Mouse (Mus musculus) embryonic facial prominence, embryonic 11.5 days (tissue): Measurements from ENCODE around the gene Lrp3. TPM values are rescaled to one million over a fixed set of nuclear protein-coding genes. Genes with fewer than 3 reads are reported as not detected.

Experiments used
- polyA plus RNA-seq: library from polyadenylated mRNA; unstranded; fragments of >200 nt; fragmentation: Nextera tagmentation; extraction: Ambion mirVana; gene quantifications from 2 replicates; pipeline ENCODE4 v1.2.1, GENCODE M21; 2014

The Lrp3 gene
- polyA plus RNA-seq, 1 experiment from 2014 or later: 8.8 TPM

Other genes with a start within 250 kb of the Lrp3 start
- gene Cebpg, start 158.9 kb downstream of the Lrp3 start, polyA plus RNA-seq: 36.3 and 37.4 TPM in 2 replicates
- 0.79 and 0.90 TPM in 2 replicates for gene Cebpa, start 96.2 kb downstream of the Lrp3 start, polyA plus RNA-seq
- 0.24 and 0.78 TPM in 2 replicates for gene Slc7a10, start 29.1 kb downstream of the Lrp3 start, polyA plus RNA-seq
- gene Gpatch1, start 102.9 kb upstream of the Lrp3 start, polyA plus RNA-seq: 18.0 and 19.8 TPM in 2 replicates
- gene Rhpn2, start 118.7 kb upstream of the Lrp3 start, polyA plus RNA-seq: 3.1 and 5.4 TPM in 2 replicates
- gene Faap24, start 181.3 kb upstream of the Lrp3 start, polyA plus RNA-seq: 19.4 and 20.1 TPM in 2 replicates
- gene Cep89, start 181.5 kb upstream of the Lrp3 start, polyA plus RNA-seq: 37.5 and 41.1 TPM in 2 replicates
- 0.70 TPM in 1 of 2 replicates, not detected in the other for gene Slc7a9, start 233.3 kb upstream of the Lrp3 start, polyA plus RNA-seq